Mouse (Mus musculus) limb, embryonic 11.5 days (tissue): ENCODE results near the gene Qprt. TPM values are rescaled to one million over a fixed set of nuclear protein-coding genes. Genes with fewer than 3 reads are reported as not detected.

ENCODE experiments used
- ATAC-seq: fragments of 200-750 bp; cut with Nextera tagmentation; 2 replicates; pipeline ENCODE4 v1.8.0; 2017; ENCODE audit warnings: low read depth; ENCODE audit not compliant: insufficient number of reproducible peaks, low FRiP score, low TSS enrichment
- DNase-seq: peaks from one replicate; pipeline ENCODE4 v3.0.0-alpha.2; 2015; ENCODE audit warnings: low spot score
- H3K27ac ChIP-seq: fragments of 300-500 bp; sonication (generic); replicated peaks from 2 replicates; pipeline ENCODE4 v1.5.1; 2014; ENCODE audit warnings: low read depth, mild to moderate bottlenecking, low read length
- H3K27me3 ChIP-seq: fragments of 300-500 bp; sonication (generic); 2 replicates; pipeline ENCODE4 v1.6.1; 2014; ENCODE audit warnings: mild to moderate bottlenecking, low read length, mixed read lengths; ENCODE audit not compliant: control insufficient read depth, insufficient read depth
- H3K36me3 ChIP-seq: fragments of 300-500 bp; sonication (generic); 2 replicates; pipeline ENCODE4 v1.6.1; 2014; ENCODE audit warnings: mild to moderate bottlenecking, low read length, moderate library complexity, mixed read lengths; ENCODE audit not compliant: control insufficient read depth, insufficient read depth
- H3K4me1 ChIP-seq: fragments of 300-500 bp; sonication (generic); 2 replicates; pipeline ENCODE4 v1.6.1; 2014; ENCODE audit warnings: low read length, mixed read lengths; ENCODE audit not compliant: control insufficient read depth, insufficient read depth
- H3K4me2 ChIP-seq: fragments of 300-500 bp; sonication (generic); 2 replicates; pipeline ENCODE4 v1.6.1; 2014; ENCODE audit warnings: low read depth, mild to moderate bottlenecking, moderate library complexity; ENCODE audit not compliant: severe bottlenecking
- H3K4me3 ChIP-seq: fragments of 300-500 bp; sonication (generic); 2 replicates; pipeline ENCODE4 v1.5.1; 2014; ENCODE audit warnings: low read depth, low read length
- H3K9ac ChIP-seq: fragments of 300-500 bp; sonication (generic); 2 replicates; pipeline ENCODE4 v1.6.1; 2014; ENCODE audit warnings: mild to moderate bottlenecking, low read length
- H3K9me3 ChIP-seq: fragments of 300-500 bp; sonication (generic); 2 replicates; pipeline ENCODE4 v1.6.1; 2016; ENCODE audit warnings: low read length; ENCODE audit not compliant: control insufficient read depth
- WGBS: fragments of 180-500 bp; shearing (Covaris S2); extraction: QIAGEN DNeasy Blood & Tissue Kit; methylation state at CpG from one replicate; pipeline ENCODE4 v1.1.7; 2014; 5-methylcytosine and 5-hydroxymethylcytosine counted together
- polyA plus RNA-seq: library from polyadenylated mRNA; unstranded; fragments of >200 nt; fragmentation: Nextera tagmentation; extraction: Ambion mirVana; gene quantifications from 2 replicates; pipeline ENCODE4 v1.2.1, GENCODE M21; 2014

Qprt gene
- polyA plus RNA-seq, 1 experiment from 2014 or later = 1.6 TPM

DNA sequence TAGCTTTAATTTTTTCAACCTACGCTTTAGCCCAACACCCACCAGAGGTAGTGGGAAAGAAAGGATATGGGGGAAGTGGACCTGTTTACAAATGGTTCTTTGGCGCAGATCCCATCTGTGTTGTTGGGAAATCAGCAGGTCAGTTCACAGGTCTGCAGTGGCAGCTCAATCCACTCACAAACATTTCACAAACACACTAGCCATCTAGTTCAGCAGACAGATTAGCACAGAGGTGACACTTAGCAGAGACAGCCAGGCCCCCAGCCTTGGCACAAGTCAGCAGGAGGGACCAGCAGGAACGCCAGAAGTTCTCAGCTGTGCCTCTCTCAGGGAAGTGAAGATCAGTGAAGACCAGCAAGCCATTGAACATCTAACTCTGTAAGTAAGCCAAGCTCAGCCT, 25.9 kb upstream of the Qprt start:
- H3K9ac ChIP-seq = no peak overlapping the region
- no peaks in the 10 kb centered on the region for H3K27me3 ChIP-seq
- no peaks in the 10 kb centered on the region for H3K9me3 ChIP-seq
- H3K36me3 ChIP-seq = no peaks in the 10 kb centered on the region
- H3K27ac ChIP-seq = no peak overlapping the region
- no peak for DNase-seq
- H3K4me2 ChIP-seq = no peak overlapping the region
- H3K4me3 ChIP-seq = no peak overlapping the region
- 63% methylated on average over 3 of the region's 3 CpGs for WGBS
- H3K4me1 ChIP-seq = no peaks in the 10 kb centered on the region
- ATAC-seq = no peak

DNA sequence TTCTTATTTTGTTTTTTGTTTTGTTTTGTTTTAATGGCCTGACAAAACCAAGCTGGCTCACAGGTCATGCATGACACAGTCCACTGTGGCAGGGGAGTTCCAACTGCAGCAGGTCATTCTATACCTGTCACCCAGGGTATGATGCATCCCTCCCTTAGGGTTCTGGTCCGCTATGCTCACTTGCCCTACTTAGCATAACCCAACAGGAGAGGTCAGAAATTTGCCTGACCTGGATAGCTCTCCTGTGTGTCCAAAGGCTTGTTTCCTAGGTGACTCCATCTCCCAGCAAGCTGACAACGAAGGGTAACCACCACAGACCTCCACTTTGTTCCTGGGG, 24.2 kb upstream of the Qprt start:
- no peak overlapping the region for H3K4me3 ChIP-seq
- DNase-seq = no peak
- 76% methylated on average over 2 of the region's 2 CpGs for WGBS
- H3K27ac ChIP-seq = no peak overlapping the region
- no peaks in the 10 kb centered on the region for H3K4me1 ChIP-seq
- H3K4me2 ChIP-seq = no peak overlapping the region
- H3K27me3 ChIP-seq = no peaks in the 10 kb centered on the region
- no peak for ATAC-seq
- H3K36me3 ChIP-seq = no peaks in the 10 kb centered on the region
- H3K9me3 ChIP-seq = no peaks in the 10 kb centered on the region
- no peak overlapping the region for H3K9ac ChIP-seq

DNA sequence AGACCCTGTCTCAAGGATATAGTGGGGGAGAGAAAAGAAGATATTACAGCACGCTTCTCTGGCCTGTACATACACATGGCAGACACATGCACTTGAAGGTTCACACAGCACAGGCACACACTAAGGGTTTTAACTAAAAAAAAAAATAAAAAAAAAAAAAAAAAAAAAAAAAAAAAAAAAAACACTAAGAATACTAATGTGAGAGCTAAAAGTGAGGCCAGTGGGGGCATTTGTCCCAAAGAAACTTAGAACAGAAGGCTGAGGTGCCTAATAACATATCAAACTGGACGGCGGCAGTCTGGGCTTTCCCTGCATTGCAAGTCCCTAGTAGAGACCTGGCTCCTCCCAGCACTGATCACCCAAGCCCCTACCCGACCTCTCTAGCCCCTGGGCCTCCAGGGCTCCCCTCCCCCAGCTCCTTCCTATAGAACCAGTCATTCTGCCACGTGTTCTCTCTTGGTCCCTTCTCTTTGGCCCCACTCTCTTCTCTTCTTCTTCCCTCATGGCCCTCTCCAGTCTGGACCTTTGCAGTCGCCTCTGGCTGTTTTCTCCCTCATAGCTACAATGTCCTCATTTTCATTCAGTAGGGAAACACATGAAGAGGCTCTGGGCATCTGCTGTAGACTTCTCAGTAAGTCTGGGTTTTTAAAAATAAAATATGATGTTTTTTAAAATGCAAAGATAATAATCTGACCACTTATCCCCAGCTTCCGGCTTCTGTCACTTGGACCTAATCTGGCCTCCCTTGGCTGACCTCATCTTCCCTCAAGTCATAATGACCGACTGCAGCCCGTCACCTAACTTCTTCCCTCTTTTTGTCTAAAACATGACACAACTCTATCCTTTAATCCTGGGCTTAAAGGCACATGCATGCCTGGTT, 23.6 kb upstream of the Qprt start:
- DNase-seq (no peak), ATAC-seq (no peak)
- WGBS = 58% methylated on average over 9 of the region's 9 CpGs
- Histone ChIP-seq H3K27ac (no peak overlapping the region), H3K9me3 (no peaks in the 10 kb centered on the region), H3K27me3 (no peaks in the 10 kb centered on the region), H3K4me1 (no peaks in the 10 kb centered on the region), H3K9ac (no peak overlapping the region), H3K4me2 (no peak overlapping the region), H3K4me3 (no peak overlapping the region), H3K36me3 (no peaks in the 10 kb centered on the region)

DNA sequence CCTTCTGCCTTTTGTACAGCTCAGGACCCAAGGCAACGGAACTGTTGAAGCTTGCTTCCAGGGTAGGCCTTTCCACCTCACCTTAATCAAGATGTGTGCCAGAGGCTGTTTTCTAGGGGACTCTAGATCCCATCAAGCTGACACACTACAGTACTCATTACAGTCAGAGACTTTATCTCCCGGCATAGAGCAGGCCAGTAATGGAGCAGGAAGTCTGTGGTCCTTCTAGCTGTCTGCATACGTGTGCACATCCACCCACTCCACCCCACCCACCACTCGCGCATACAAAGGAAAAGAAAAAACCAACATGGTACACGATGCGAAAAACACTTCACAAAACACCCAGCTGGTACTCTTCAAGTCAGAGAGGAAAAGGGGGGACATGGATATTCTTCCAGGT, 22.4 kb upstream of the Qprt start:
- H3K4me3 ChIP-seq = no peak overlapping the region
- no peaks in the 10 kb centered on the region for H3K9me3 ChIP-seq
- no peak overlapping the region for H3K4me2 ChIP-seq
- no peak overlapping the region for H3K27ac ChIP-seq
- H3K9ac ChIP-seq = no peak overlapping the region
- no peaks in the 10 kb centered on the region for H3K36me3 ChIP-seq
- H3K27me3 ChIP-seq = no peaks in the 10 kb centered on the region
- H3K4me1 ChIP-seq = no peaks in the 10 kb centered on the region
- WGBS = 92% methylated on average over 7 of the region's 7 CpGs
- ATAC-seq (no peak), DNase-seq (no peak)

DNA sequence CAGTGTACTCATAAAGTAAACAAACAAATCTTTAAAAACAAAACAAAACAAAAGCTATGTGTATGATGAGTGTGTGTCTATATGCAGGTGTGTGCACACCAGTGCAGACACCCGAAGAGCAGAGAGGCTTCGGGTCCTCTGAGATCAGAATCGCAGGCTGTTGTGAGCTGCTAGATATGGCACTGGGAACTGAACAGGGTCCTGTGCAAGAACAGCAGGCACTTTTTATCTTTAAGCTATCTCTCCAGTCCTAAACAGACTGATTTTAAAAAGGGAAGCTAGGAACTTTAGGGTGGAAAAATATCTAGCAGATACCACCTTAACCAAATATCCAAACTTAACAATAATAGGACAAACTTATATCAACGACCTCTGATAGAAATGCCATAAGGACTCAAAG, 20.6 kb upstream of the Qprt start:
- no peaks in the 10 kb centered on the region for H3K36me3 ChIP-seq
- no peak overlapping the region for H3K9ac ChIP-seq
- WGBS = 89% methylated on average over 4 of the region's 4 CpGs
- DNase-seq = no peak
- no peak for ATAC-seq
- no peak overlapping the region for H3K4me2 ChIP-seq
- H3K4me3 ChIP-seq = no peak overlapping the region
- H3K27ac ChIP-seq = no peak overlapping the region
- no peaks in the 10 kb centered on the region for H3K4me1 ChIP-seq
- no peaks in the 10 kb centered on the region for H3K27me3 ChIP-seq
- no peaks in the 10 kb centered on the region for H3K9me3 ChIP-seq

DNA sequence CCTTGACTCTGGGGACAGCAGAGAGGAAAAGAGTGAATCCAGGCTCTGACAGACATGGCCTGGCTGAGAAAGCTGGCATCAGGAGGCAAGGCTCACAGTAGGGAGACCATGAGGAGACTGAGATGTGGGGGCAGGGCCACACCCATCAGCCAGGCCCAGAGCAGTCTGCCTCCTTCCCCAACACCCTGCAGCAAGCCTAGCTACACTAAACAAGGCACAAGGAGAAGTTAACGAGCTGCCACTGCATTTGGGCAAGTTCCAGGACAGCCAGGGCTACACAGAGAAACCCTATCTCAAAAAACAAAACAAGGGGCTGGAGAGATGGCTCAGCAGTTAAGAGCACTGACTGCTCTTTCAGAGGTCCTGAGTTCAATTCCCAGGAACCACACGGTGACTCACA, 20.2 kb upstream of the Qprt start:
- DNase-seq (no peak), ATAC-seq (no peak)
- H3K4me1 ChIP-seq = no peaks in the 10 kb centered on the region
- H3K9ac ChIP-seq = no peak overlapping the region
- no peaks in the 10 kb centered on the region for H3K27me3 ChIP-seq
- H3K27ac ChIP-seq = no peak overlapping the region
- 38% methylated on average over 2 of the region's 2 CpGs for WGBS
- H3K4me2 ChIP-seq = no peak overlapping the region
- H3K9me3 ChIP-seq = no peaks in the 10 kb centered on the region
- H3K4me3 ChIP-seq = no peak overlapping the region
- H3K36me3 ChIP-seq = no peaks in the 10 kb centered on the region

DNA sequence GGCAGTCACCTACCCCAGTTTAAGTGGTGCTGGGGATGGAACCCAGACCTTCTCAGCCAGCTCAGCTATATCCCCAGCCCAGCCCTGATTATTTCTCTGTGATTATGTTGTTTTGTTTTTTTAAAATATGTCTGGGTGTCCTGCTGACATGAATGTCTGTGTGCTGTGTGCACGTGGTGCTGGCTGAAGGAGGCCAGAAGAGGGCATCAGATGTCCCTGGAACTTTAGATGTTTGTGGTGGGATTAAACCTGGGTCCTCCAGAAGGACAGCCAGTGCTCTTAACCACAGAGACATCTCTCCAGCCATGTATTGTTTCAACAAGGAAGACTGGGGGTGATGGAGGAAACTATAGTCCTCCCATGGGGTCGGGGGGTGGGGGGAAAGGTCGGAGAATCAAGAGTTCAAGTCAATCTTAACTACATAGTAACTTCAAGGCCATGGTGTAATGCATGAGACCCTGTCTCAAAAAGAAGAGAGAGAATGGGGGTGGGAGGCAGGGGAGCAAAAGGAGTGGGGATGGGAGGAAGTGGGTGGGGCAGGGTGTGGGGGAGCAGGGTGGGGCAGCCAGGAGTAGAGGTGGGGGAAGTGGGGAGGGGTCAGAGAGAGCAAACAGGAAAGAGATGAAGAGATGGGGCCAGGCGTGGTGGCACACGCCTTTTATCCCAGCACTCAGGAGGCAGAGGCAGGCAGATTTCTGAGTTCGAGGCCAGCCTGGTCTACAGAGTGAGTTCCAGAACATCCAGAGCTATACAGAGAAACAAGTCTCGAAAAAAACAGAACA, 18.8 kb upstream of the Qprt start:
- Histone ChIP-seq H3K27me3 (no peaks in the 10 kb centered on the region), H3K27ac (no peak overlapping the region), H3K4me3 (no peak overlapping the region), H3K9ac (no peak overlapping the region), H3K36me3 (no peaks in the 10 kb centered on the region), H3K9me3 (no peaks in the 10 kb centered on the region), H3K4me2 (no peak overlapping the region), H3K4me1 (no peaks in the 10 kb centered on the region)
- 69% methylated on average over 7 of the region's 7 CpGs for WGBS
- ATAC-seq (no peak), DNase-seq (no peak)

DNA sequence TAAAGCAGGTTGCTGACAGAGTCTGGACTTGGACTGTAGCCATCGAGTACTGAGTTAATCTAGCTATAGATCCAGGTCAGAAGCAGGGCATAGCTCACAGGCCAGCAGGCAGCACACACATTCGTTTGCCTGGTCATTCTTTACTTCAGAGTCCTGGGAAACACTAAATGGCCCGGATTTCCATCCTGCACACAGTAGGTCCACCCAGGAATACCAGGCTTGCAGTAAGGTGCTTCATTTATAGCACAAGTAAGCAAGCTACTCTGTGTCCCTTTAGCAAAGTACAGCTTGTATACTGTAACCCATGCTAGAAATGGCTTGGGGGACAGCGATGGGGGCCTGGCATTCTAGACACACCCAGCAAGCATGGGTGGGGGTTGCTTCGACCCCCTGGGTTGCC, 17.5 kb upstream of the Qprt start:
- no peak for ATAC-seq
- WGBS = 64% methylated on average over 5 of the region's 5 CpGs
- DNase-seq = no peak
- H3K27me3 ChIP-seq = no peaks in the 10 kb centered on the region
- no peaks in the 10 kb centered on the region for H3K4me1 ChIP-seq
- H3K4me3 ChIP-seq = no peak overlapping the region
- H3K36me3 ChIP-seq = no peaks in the 10 kb centered on the region
- H3K9ac ChIP-seq = no peak overlapping the region
- H3K27ac ChIP-seq = no peak overlapping the region
- no peak overlapping the region for H3K4me2 ChIP-seq
- no peaks in the 10 kb centered on the region for H3K9me3 ChIP-seq
